Mouse (Mus musculus) bone marrow macrophage, adult 2 months (primary cell): ENCODE data around the gene Rundc1. TPM values are rescaled to one million over a fixed set of nuclear protein-coding genes. Genes with fewer than 3 reads are reported as not detected.
"Not testable (repeated sequence)": the region's sequence is repeated elsewhere in the genome, so short reads cannot be mapped to it uniquely, and the experiment has no call there.

ENCODE experiments used
- H3K27ac ChIP-seq: 2 replicates; pipeline ENCODE4 v1.5.1; 2012; ENCODE audit warnings: low read depth, low read length; ENCODE audit not compliant: insufficient read depth
- H3K4me1 ChIP-seq: 2 replicates; pipeline ENCODE4 v1.6.1; 2012; ENCODE audit warnings: low read length; ENCODE audit not compliant: control insufficient read depth, insufficient read depth
- H3K4me3 ChIP-seq: 2 replicates; pipeline ENCODE4 v1.5.1; 2012; ENCODE audit warnings: mild to moderate bottlenecking, low read length, moderate library complexity; ENCODE audit not compliant: insufficient read depth
- CTCF ChIP-seq: IDR thresholded peaks from 2 replicates; pipeline ENCODE4 v1.5.1; 2012; ENCODE audit warnings: low read depth, mild to moderate bottlenecking, low read length, moderate library complexity
- POLR2A ChIP-seq: IDR thresholded peaks from 2 replicates; pipeline ENCODE4 v1.6.1; 2012; ENCODE audit warnings: mild to moderate bottlenecking, low read depth, low read length, borderline replicate concordance
- polyA plus RNA-seq: library from polyadenylated mRNA; stranded (reverse); fragments of >200 nt; gene quantifications from 2 replicates; pipeline ENCODE4 v1.2.4, GENCODE M21; 2012; ENCODE audit not compliant: missing spikeins, insufficient read depth, insufficient read length

Gene Rundc1
- polyA plus RNA-seq, result 11.4 and 12.0 TPM in 2 replicates

GRCm38 (mm10) chr11:101424925-101425813, at the start of gene Rundc1, which contains the start of gene Ptges3l:
Gene Rundc1, plus strand, starts transcription at chr11:101425085.
Gene Ptges3l, minus strand, starts transcription at chr11:101425333.
- Histone ChIP-seq H3K27ac (peak within 1 kb of the TSS; percentile 62), H3K4me3 (peak within 1 kb of the TSS; percentile 85), H3K4me1 (peaks cover 17% of the 10 kb centered on the region)
- no peak for TF ChIP-seq CTCF
- TF ChIP-seq POLR2A, result no peak

- H3K27ac ChIP-seq, H3K4me3 ChIP-seq, H3K4me1 ChIP-seq: not testable (repeated sequence)
Measured at GRCm38 (mm10) chr11:101378196-101378595, 46.7 kb upstream of the Rundc1 start.

GRCm38 (mm10) chr11:101378926-101379325, 46.0 kb upstream of the Rundc1 start:
- TF ChIP-seq POLR2A (no peak), CTCF (no peak)
- Histone ChIP-seq H3K4me3 (no peak overlapping the region), H3K4me1 (no peaks in the 10 kb centered on the region), H3K27ac (no peak overlapping the region)

- no peak for TF ChIP-seq POLR2A
- no peak for TF ChIP-seq CTCF
Measured at GRCm38 (mm10) chr11:101381817-101382216, 43.1 kb upstream of the Rundc1 start.

GRCm38 (mm10) chr11:101395110-101395509, 29.8 kb upstream of the Rundc1 start:
- TF ChIP-seq CTCF, result peak; percentile 76
- TF ChIP-seq POLR2A, result no peak
- Histone ChIP-seq H3K4me1 (peaks cover 11% of the 10 kb centered on the region), H3K4me3 (no peak overlapping the region), H3K27ac (no peak overlapping the region)

More at GRCm38 (mm10) chr11:101381817-101382216, 43.1 kb upstream of the Rundc1 start:
- H3K27ac ChIP-seq, result no peak overlapping the region
- H3K4me3 ChIP-seq, result no peak overlapping the region
- 0 out of 2 replicates have a peak, but pooled peaks cover 3% of the 10 kb centered on the region for H3K4me1 ChIP-seq

GRCm38 (mm10) chr11:101415306-101415705, 9.6 kb upstream of the Rundc1 start:
- TF ChIP-seq POLR2A, result no peak
- no peak for TF ChIP-seq CTCF
- no peak overlapping the region for H3K27ac ChIP-seq
- no peak overlapping the region for H3K4me3 ChIP-seq
- H3K4me1 ChIP-seq, result peaks cover 5% of the 10 kb centered on the region

- no peak overlapping the region for H3K27ac ChIP-seq
- peaks cover 5% of the 10 kb centered on the region for H3K4me1 ChIP-seq
- H3K4me3 ChIP-seq, result peak overlapping the region; percentile 69
- TF ChIP-seq POLR2A, result no peak
- TF ChIP-seq CTCF, result no peak
Measured at GRCm38 (mm10) chr11:101416433-101417100, 8.3 kb upstream of the Rundc1 start.

- Histone ChIP-seq H3K4me3 (peak within 1 kb of the TSS; percentile 69), H3K4me1 (peaks cover 5% of the 10 kb centered on the region), H3K27ac (0 out of 2 replicates have a peak within 1 kb of the TSS, but pooled peaks have one; percentile 27)
- TF ChIP-seq CTCF, result no peak
- no peak for TF ChIP-seq POLR2A
Measured at GRCm38 (mm10) chr11:101417101-101417855, 7.6 kb upstream of the Rundc1 start, which contains the start of gene Aarsd1. Gene Aarsd1, minus strand, starts transcription at chr11:101417615.

- Histone ChIP-seq H3K27ac (no peak overlapping the region), H3K4me3 (no peak overlapping the region), H3K4me1 (peaks cover 10% of the 10 kb centered on the region)
- TF ChIP-seq CTCF (no peak), POLR2A (no peak)
Measured at GRCm38 (mm10) chr11:101418991-101419390, 5.9 kb upstream of the Rundc1 start.
